Comparison of ENCODE assay signal across 12 mouse cellular contexts in the genomic region with DNA sequence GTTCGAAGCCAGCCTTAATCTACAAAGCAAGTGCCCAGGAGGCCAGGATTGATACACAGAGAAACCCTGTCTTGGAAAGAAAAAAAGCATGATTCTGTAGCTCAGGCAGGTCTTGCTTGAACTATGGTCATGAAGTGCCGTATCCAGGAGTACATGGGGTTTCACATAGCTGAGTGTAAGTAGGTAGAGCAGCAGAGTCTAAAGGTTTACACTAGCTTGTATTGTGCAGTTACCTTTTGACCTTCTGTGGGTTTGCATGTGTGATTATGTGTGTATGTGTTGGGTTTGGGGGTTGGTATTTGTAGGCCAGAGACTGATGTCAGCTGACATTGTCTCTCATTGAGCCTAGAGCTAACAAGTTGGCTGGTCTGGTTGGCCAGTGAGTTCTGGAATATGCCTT.
"Had no signal": no experiment of that assay in that cellular context is flagged by ENCODE, and none has a peak within 500 bp of the region (broad histone marks: within the 10 kb centered on the region; RNA-seq: fewer than 3 reads in every experiment).

No protein-coding gene starts in this region.

- H3K4me3 ChIP-seq: limb, embryonic 10.5 days; limb, embryonic 13.5 days; liver, embryonic 13.5 days had no signal

- H3K4me1 ChIP-seq: limb, embryonic 10.5 days; limb, embryonic 13.5 days had no signal

- H3K9me3 ChIP-seq: limb, embryonic 10.5 days; limb, embryonic 13.5 days; liver, embryonic 13.5 days had no signal

- H3K4me2 ChIP-seq: limb, embryonic 13.5 days; liver, embryonic 13.5 days; midbrain, embryonic 11.5 days had no signal

- H3K27me3 ChIP-seq: limb, embryonic 13.5 days; liver, embryonic 13.5 days had no signal

- H3K27ac ChIP-seq: limb, embryonic 10.5 days; limb, embryonic 13.5 days; liver, embryonic 13.5 days had no signal

- H3K9ac ChIP-seq: limb, embryonic 13.5 days; liver, embryonic 13.5 days had no signal

- DNase-seq: kidney, postnatal 10 days; kidney, postnatal 36 days; layer of hippocampus, adult 9-11 months; liver, embryonic 13.5 days; lung, adult 2 months; lung, postnatal 14 days; lung, postnatal 4 days; midbrain, embryonic 14.5 days; thymus, postnatal 25 days had no signal
